Mouse (Mus musculus) brown adipose tissue, adult 24 weeks (tissue): ENCODE measurements around the gene Tgm5. TPM values are rescaled to one million over a fixed set of nuclear protein-coding genes. Genes with fewer than 3 reads are reported as not detected.
"Not testable (repeated sequence)": the region's sequence is repeated elsewhere in the genome, so short reads cannot be mapped to it uniquely, and the experiment has no call there.

ENCODE experiments used
- H3K27ac ChIP-seq: fragments of 200-500 bp; replicated peaks from 2 replicates; pipeline ENCODE4 v1.5.1; 2012; ENCODE audit warnings: low read depth, mild to moderate bottlenecking, low read length
- H3K4me1 ChIP-seq: fragments of 200-500 bp; 2 replicates; pipeline ENCODE4 v1.6.1; 2012; ENCODE audit warnings: low read length, mixed read lengths; ENCODE audit not compliant: control insufficient read depth, insufficient read depth, insufficient read length
- H3K4me3 ChIP-seq: fragments of 200-500 bp; 2 replicates; pipeline ENCODE4 v1.5.1; 2012; ENCODE audit warnings: low read depth, mild to moderate bottlenecking, low read length, moderate library complexity; ENCODE audit not compliant: insufficient read depth
- polyA plus RNA-seq: library from polyadenylated mRNA; stranded (reverse); fragments of >200 nt; gene quantifications from 2 replicates; pipeline ENCODE4 v1.2.4, GENCODE M21; 2012; ENCODE audit not compliant: missing spikeins, insufficient read depth, insufficient read length

Gene Tgm5
- not detected in 2 replicates for polyA plus RNA-seq

DNA sequence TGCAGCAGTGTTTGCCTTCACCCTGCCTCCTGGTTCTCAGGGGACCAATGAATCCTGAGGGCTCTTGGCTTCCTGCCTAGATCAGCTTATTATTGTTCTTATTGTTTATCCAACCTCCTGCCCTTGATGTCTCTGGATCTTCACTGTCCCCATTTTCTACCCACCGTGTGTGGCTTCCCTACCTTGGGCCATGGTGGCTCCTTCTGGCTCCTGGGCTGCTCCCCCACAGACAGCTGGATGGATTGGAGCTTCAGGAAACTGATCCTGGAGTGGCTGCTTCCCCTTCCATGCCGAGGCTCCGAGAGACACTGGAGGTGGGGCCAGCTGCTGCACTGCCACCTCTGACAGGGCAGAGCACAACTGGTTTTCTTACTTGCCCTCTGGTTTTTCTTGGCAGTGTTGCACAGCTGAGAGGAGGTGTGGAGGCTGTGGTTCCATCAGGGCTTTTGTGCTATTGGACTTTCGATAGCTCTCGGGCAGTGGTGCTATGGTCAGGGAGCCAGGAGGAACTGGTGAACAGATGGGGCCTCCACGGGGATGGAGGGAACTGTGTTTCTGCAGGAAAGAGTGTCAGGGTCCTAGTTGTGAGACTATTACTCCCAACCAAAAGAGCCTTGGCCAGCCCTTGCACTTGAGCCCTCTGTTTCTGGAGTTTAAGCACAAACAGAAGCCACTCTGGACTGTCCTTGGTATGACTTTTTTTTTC lies at the start of gene Tgm5:
Gene Tgm5 (minus strand): TSS at position 362 of the 706 bp plus-strand sequence.
- no peaks in the 10 kb centered on the region for H3K4me1 ChIP-seq
- H3K4me3 ChIP-seq = no peak within 1 kb of the TSS
- no peak within 1 kb of the TSS for H3K27ac ChIP-seq

DNA sequence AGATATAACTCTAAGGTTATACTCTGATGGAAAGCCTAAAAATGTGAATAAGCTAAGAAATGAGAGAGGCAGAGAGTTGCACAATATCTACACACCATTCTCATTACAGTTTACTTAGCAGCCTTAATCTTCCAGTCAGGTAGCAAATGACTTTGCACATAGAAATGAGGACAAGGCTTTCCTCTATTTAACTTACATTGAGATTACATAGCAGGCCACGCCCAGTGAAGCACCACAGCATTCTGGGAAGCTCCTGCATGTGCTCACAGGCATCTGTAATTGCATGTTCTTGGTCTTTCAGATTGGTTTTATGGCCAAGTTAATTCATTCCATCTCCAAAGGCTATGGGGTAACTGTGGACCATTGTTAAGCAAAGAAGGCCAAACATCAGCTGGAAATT lies 47.2 kb upstream of the Tgm5 start:
- H3K4me1 ChIP-seq = no peaks in the 10 kb centered on the region
- no peak overlapping the region for H3K4me3 ChIP-seq

DNA sequence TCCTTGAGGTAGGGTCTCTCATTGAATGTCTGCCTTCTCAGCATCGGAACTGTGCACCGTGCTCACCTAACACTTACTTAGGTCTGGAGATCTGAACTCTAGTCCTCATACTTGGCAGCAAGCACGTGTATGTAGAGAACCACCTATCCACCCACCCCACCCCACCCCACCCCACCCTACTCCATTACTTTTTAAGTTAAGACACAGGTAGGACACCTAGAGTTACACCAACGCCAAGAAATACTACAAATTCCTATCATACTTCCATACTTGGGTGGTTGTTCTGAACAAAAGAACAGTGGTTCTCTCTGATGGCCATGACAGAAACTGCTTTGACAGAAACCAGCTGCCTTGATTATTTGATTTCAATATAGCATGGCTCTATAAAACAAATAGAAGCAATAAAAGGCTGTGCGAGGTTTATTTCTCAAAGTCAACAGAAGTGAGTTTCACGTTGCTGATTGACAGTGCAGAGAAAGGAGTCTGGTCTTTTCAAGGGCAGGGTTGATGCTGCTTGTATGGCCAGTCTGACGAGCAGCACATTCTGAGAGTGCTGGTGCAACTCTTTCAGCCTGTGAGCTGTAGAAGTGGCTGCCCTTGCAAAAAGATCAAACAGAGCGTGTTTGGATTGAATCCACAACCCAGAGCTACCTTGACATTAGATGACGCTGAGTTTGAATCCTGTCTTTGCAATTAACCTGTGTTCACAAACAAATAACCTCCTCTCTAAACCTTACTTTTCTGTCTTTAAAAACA lies 43.4 kb upstream of the Tgm5 start:
- H3K27ac ChIP-seq = no peak overlapping the region

More for the DNA sequence above, 47.2 kb upstream of the Tgm5 start:
- H3K27ac ChIP-seq = no peak overlapping the region

DNA sequence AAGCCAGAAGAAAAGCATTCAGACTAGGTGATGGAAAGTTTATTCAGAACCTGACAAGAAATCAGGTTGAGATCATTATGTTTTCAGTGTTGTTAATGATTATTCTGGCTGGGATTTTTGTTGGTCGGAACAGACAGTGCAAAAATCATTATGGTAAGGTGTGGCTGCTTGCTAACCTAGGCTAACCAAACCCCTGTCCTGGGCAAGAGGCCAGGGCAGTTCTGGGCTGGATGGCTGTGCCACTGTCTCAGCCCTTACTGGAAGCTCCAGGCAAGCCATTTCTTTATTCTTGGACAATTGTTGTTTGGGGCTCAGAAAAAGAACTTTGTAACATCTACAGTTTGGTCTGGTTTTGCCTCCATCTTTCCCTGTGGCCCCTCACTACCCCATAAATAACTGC lies 41.9 kb upstream of the Tgm5 start:
- H3K4me3 ChIP-seq = no peak overlapping the region
- H3K27ac ChIP-seq = no peak overlapping the region
- no peaks in the 10 kb centered on the region for H3K4me1 ChIP-seq

More for the DNA sequence above, 43.4 kb upstream of the Tgm5 start:
- no peak overlapping the region for H3K4me3 ChIP-seq
- no peaks in the 10 kb centered on the region for H3K4me1 ChIP-seq

GRCm38 (mm10) chr2:121126302-121126701 lies 40.7 kb upstream of the Tgm5 start:
- not testable (repeated sequence) for H3K27ac ChIP-seq, H3K4me3 ChIP-seq, H3K4me1 ChIP-seq

- Histone ChIP-seq H3K4me1 (no peaks in the 10 kb centered on the region), H3K27ac (no peak overlapping the region), H3K4me3 (no peak overlapping the region)
Observed at GRCm38 (mm10) chr2:121119260-121119659, 33.6 kb upstream of the Tgm5 start.

GRCm38 (mm10) chr2:121115418-121115817 lies 29.8 kb upstream of the Tgm5 start:
- no peak overlapping the region for H3K27ac ChIP-seq
- H3K4me3 ChIP-seq = no peak overlapping the region
- H3K4me1 ChIP-seq = no peaks in the 10 kb centered on the region

DNA sequence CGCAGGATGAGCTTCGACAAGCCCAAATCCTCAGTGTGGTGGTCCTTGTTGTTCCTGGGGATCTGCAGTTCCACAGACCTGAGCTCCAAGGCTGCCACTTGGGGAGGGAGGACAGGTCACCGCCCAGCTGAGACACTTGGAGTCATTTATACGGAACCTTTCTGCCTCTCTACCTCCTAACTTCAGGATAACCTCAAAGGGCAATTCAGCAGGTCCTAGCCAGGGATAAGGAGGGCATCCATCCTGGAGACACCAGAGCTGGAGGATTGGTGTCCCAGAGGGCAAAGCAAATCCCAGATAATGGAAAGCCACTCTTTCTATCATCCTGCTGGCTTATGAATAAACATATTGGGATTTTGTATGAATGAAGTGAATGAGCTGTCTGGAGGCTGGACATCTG lies 24.1 kb upstream of the Tgm5 start, which contains the start of gene Tgm7:
Gene Tgm7 (minus strand): TSS at position 101 of the 400 bp plus-strand sequence.
- Histone ChIP-seq H3K27ac (no peak within 1 kb of the TSS), H3K4me3 (no peak within 1 kb of the TSS)

GRCm38 (mm10) chr2:121105940-121106339 lies 20.3 kb upstream of the Tgm5 start:
- Histone ChIP-seq H3K27ac (no peak overlapping the region), H3K4me1 (no peaks in the 10 kb centered on the region), H3K4me3 (no peak overlapping the region)

More for the DNA sequence above, 24.1 kb upstream of the Tgm5 start, which contains the start of gene Tgm7:
- H3K4me1 ChIP-seq = no peaks in the 10 kb centered on the region

GRCm38 (mm10) chr2:121102051-121102450 lies 16.4 kb upstream of the Tgm5 start:
- no peak overlapping the region for H3K4me3 ChIP-seq
- H3K27ac ChIP-seq = no peak overlapping the region
- no peaks in the 10 kb centered on the region for H3K4me1 ChIP-seq

DNA sequence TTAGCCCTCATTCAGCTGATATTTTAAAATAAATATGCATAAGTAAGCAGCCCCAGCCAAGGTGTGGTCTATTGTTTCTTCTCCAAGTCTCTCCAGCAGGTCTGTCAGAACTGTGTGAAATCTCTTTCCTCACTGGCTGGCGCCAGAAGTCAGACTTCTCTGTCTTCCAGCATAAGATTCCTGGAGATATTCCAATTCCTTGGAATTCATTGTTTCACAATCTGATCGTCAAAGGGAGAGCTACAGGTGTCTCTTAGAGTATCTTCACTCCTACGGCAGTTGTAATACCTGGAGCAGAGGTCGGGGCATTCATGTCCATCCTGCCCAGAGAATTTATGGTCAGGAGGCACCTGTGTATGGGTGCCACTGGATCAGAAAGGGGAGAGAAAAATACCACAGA lies 4.1 kb upstream of the Tgm5 start:
- Histone ChIP-seq H3K4me3 (no peak overlapping the region), H3K4me1 (no peaks in the 10 kb centered on the region)

DNA sequence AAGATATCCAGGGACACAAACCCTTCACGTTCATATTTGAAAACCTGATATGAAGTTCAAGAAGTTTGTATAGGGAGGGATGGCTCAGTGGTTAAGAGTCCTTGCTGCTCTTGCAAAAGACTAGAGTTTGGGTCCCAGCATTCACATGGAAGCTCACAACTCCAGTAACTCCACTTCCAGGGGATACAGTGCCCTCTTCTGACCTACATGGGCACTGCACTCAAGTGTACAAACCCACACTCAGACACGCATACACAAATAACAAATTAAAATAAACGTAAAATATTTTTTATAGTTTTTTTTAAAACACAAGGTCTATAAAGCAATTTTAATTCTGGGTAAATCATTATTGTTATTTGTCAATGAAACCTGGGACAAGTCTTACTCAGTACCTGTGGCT lies 2.9 kb upstream of the Tgm5 start:
- Histone ChIP-seq H3K4me1 (no peaks in the 10 kb centered on the region), H3K4me3 (no peak overlapping the region), H3K27ac (no peak overlapping the region)

More for the DNA sequence above, 4.1 kb upstream of the Tgm5 start:
- no peak overlapping the region for H3K27ac ChIP-seq

- no peak overlapping the region for H3K4me3 ChIP-seq
- no peaks in the 10 kb centered on the region for H3K4me1 ChIP-seq
- H3K27ac ChIP-seq = no peak overlapping the region
Observed at GRCm38 (mm10) chr2:121082626-121083025, 3.0 kb downstream of the Tgm5 start.

GRCm38 (mm10) chr2:121074747-121075146 lies 10.9 kb downstream of the Tgm5 start:
- no peaks in the 10 kb centered on the region for H3K4me1 ChIP-seq
- no peak overlapping the region for H3K4me3 ChIP-seq
- no peak overlapping the region for H3K27ac ChIP-seq

GRCm38 (mm10) chr2:121071871-121072270 lies 13.8 kb downstream of the Tgm5 start:
- Histone ChIP-seq H3K4me3 (no peak overlapping the region), H3K27ac (no peak overlapping the region), H3K4me1 (no peaks in the 10 kb centered on the region)

GRCm38 (mm10) chr2:121069506-121069905 lies 16.1 kb downstream of the Tgm5 start:
- no peak overlapping the region for H3K27ac ChIP-seq
- H3K4me1 ChIP-seq = no peaks in the 10 kb centered on the region
- no peak overlapping the region for H3K4me3 ChIP-seq
